Mouse (Mus musculus): ENCODE results near the gene Xcl1.

Gene Xcl1

DNA sequence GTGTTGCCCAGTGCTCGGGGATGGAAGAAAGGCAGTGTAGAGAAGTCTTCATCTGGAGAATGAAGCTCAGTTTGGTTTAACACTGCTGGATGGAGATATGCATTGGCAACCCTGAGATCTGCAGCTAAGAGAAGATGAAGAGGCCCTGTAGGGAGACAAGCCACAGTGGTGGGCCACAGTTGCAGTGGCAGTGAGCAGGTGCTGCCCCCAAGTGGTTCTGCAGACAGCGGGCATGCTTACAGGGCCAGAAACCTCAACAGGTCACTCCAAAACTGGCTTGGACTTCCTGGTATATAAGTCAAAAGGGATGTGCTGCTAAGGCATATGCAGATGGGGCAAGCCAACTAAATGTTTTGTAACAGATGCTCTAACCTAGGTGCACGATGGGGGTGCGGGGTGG lies 30.3 kb downstream of the Xcl1 start:
- DNase-seq (ENCODE audit: low read depth): peak; percentile 75

DNA sequence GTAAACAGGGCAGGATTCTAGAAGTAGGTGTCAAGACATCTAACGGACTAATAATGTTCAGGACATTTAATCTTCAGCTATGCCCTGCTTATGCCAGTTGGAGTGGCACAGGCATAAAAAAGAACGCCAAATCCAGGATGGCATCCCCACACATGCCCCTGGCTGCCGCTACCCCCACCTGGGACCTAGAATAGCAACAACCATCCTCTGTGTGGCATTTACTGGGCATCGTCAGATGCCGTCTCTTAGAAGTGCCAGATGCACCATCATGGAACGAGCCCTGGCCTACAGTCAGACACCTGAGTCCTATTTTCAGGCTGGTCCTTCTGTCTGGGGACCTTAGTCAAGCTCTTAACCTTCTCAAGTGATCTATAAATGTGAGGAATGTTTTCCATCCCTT lies 34.6 kb downstream of the Xcl1 start:
- DNase-seq (ENCODE audit: low read depth): no peak

- no peak for DNase-seq (ENCODE audit: low read depth)
Observed at GRCm38 (mm10) chr1:164900226-164900625, 35.1 kb downstream of the Xcl1 start.

DNA sequence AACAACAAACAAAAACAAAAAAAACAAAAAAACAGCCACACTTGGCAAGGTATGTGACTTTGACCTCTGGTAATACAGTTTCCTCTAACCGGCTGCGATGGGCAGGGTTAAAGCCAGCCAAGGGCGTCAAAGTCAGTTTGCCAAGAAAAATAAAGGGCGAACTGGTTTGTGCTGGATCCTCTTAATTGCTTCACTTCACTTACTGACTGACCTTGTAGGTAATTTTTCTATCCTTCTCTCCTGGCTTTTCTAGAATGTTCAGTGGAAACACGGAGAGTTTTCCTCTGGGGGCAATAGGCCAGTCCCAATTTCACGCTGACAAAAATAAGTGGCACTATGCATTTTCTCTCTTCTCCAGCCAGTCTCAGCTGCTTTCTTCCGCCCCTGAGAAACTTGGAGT lies 35.8 kb downstream of the Xcl1 start:
- peak; percentile 13 for DNase-seq (ENCODE audit: low read depth)

DNA sequence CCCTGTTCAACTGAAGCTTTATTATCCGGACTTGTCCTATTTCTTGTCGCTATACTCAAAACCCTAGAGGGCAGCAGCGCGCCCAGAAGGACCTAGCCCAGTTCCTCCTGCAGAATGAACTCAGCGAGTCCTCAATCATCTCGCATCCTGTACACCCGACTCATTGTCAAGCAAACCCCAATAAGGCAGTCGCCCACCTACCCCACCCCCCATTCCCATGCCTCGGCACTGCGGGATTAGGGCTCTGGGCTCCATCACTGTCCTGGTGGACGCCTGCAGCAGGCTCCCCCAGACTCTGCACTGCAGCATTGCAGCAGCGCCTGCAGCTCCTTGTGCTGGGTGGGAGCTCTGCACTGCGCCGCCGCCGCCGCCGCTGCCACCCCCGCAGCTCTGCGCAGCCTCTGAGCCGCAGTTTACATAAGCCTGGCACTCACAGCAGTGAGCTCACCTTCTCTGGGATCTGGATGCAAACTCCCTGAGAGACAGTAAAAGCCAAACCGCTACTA lies 36.4 kb downstream of the Xcl1 start:
- DNase-seq (ENCODE audit: low read depth): peak; percentile 87

GRCm38 (mm10) chr1:164897163-164897817 lies 38.0 kb downstream of the Xcl1 start:
- DNase-seq (ENCODE audit: low read depth): no peak

- DNase-seq (ENCODE audit: low read depth): peak; percentile 86
Observed at GRCm38 (mm10) chr1:164896211-164897145, 38.8 kb downstream of the Xcl1 start.

DNA sequence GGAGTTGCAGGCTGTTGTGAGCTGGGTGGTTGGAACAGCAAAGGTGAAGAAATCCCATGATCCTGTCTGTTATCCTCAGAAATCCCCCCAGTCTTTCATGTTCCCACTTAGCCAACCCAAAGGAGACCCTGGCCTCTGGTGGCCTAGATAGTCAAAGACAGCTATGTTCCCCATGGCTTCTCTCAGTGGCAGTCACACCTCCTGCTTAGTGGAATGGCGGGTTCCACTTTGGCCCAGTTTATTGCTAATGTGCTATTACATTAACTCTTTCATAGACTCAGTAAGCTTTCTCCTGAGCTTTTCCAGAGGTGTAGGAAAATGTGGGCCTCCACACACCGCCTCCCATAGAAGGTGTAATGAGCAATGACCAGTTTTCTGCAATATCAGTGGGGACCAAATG lies 39.5 kb downstream of the Xcl1 start:
- DNase-seq (ENCODE audit: low read depth): no peak

DNA sequence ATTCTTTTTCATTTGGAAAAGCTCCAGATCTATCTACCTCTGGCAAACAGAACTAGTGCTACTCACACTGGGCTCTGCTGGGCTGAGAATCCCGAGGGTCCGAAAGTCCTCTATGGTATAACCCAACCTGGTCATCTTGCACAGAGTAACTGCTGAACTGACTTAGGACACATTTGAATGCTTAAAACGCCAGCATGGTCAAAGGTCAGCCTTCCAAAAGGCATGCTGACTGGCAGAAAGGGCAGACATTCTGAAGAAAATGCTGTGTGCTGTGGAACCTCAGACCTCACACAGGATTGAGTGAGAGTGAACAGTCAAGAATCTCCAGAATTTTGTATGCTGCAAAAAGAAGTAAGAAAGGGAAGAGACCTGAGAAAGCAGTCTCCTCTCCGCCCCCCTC lies 45.0 kb downstream of the Xcl1 start:
- no peak for DNase-seq (ENCODE audit: low read depth)

DNA sequence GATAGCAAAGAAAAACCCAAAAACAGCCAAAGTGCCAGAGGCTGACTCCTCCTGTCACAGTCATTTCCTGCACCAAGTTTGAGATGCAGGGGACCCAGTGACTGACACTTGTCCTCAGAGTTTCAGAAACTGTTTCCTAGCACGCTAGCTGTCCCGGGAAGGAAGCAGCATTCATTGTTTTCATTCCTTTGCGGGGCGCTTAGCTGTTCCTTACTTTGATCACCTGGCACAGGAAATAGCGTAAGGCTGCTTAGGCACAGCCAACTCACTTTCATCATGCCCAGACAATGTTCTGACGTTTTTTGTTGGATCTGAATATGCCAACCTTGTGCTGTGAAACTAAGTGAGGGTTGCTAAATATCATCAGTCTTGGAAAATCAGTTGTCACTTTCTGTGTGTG lies 46.8 kb downstream of the Xcl1 start:
- DNase-seq (ENCODE audit: low read depth): no peak

DNA sequence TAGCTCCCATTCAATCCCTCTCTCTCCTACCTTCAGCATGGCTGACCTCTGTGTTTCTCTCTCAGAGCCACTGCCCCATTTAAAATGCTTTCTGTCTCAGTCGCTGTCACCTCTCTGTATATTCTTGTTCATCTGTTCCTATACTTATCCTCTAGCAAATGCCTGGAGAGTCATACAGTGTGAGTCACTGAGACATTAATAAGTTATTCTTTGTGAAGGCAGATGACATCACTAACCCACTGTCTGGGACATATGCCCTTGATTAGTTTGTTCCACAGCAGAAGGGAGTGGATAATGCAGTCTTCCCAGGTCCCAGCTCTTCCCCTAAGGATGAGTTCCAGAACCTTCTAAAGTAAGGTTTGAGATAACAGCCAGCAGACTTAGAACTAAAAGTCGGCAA lies 47.6 kb downstream of the Xcl1 start:
- DNase-seq (ENCODE audit: low read depth): peak; percentile 69

DNA sequence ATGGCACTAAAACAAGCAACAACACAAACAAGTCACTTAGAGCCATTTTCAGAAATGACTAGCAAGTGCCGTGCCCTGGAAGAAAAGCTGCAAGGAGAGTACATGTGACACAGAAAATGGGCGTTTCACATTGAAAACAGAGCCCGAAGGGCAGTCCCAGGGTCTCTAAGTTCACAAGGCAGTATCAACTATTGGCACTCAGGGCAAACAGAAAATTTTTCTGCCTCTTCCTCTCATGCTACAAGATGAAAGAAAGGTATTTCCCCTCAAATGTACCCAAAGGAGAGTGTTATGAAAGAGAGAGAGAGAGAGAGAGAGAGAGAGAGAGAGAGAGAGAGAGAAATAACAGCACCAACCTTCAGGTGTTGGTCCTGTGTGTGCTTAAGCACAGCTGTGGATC lies 53.4 kb downstream of the Xcl1 start:
- DNase-seq (ENCODE audit: low read depth): no peak

Data from NIH3T3 (cell line).